Mouse (Mus musculus) liver, postnatal 0 days (tissue): ENCODE results near the gene Agap1.

Experiments
- CTCF ChIP-seq: sonication (generic); IDR thresholded peaks from 2 replicates; pipeline ENCODE4 v1.5.1; 2016; ENCODE audit warnings: antibody characterized with exemption, low read depth
- EP300 ChIP-seq: IDR thresholded peaks from 2 replicates; pipeline ENCODE4 v1.6.1; 2016; ENCODE audit warnings: antibody characterized with exemption, low read depth, mild to moderate bottlenecking

- TF ChIP-seq EP300 (no peak), CTCF (peak; percentile 95)
Measured at GRCm38 (mm10) chr1:89524369-89524768, 69.8 kb downstream of the Agap1 start.
